Mouse (Mus musculus): ENCODE results near the gene Atxn1. TPM values are rescaled to one million over a fixed set of nuclear protein-coding genes. Genes with fewer than 3 reads are reported as not detected.

Atxn1 gene
- total and polyA plus RNA-seq, 3 experiments = 8.0 to 13.1 (median 9.7) TPM

DNA sequence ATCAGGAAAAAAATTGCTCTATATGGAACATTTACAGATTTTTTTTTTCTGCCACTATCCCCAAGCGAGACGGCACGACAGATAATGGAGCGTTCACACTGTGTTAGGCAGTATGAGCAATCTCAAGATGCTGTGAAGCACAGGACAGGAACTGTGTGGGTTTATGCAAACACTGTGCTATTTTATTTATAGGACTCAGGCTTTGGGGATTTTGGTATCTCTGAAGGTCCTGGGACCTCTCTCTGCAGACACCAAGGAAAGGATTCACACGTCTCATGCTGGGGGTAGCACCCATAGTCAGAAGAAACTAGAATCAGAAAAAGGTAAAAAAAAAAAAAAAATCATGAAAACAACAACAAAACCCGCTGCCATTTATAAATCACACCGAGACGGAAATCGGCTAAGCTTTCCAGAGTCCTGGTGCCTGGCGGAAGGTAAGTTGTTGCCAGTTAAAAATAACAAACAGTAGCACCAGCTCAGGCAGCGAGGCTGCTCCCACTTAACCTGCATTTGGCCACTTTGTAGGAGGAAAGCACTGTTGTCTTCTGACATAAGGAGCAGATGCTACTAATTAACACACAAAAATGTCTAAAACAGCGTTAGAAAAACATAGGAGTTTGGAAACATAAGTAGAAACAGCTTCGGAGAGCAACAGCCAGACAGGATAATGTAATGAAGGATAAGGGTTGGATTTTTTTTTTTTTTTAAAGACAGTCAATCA, 102.8 kb downstream of the Atxn1 start (continued):
- TF ChIP-seq E2F4 (IDR thresholded peaks at IDR 0.05; ENCODE audit: insufficient replicate concordance, low read depth, low read length) (0 out of 2 replicates have a peak, but pooled peaks have one; percentile 50), SIN3A (IDR thresholded peaks at IDR 0.05; ENCODE audit: low read length) (peak; percentile 41; the same call in 1 of the 2 replicates), GABPA (IDR thresholded peaks at IDR 0.05; ENCODE audit: insufficient replicate concordance, low read depth, low read length) (no peak), BHLHE40 (IDR thresholded peaks at IDR 0.05; ENCODE audit: low read depth, low read length) (peak; percentile 91), KAT2A (IDR thresholded peaks at IDR 0.05; ENCODE audit: insufficient replicate concordance, low read length) (0 out of 2 replicates have a peak, but pooled peaks have one; percentile 32), MXI1 (IDR thresholded peaks at IDR 0.05; ENCODE audit: low read depth, low read length) (peak; percentile 32; the same call in 1 of the 2 replicates), CHD1 (IDR thresholded peaks at IDR 0.05; ENCODE audit: low read depth, low read length) (peak; percentile 73), HCFC1 (IDR thresholded peaks at IDR 0.05; ENCODE audit: low read depth, low read length) (no peak; the same call in 1 of the 2 replicates), EP300 (IDR thresholded peaks at IDR 0.05; ENCODE audit: low read length) (peak; percentile 91), CHD2 (IDR thresholded peaks at IDR 0.05; ENCODE audit: low read length) (peak; percentile 50)

GRCm38 (mm10) chr13:45861098-45861580, 103.7 kb downstream of the Atxn1 start:
- H3K27me3 ChIP-seq (replicated peaks) = no peaks in the 10 kb centered on the region
- TF ChIP-seq HCFC1 (IDR thresholded peaks at IDR 0.05; ENCODE audit: low read depth, low read length) (no peak), ELF1 (IDR thresholded peaks at IDR 0.05; ENCODE audit: low read depth, low read length) (no peak), NRF1 (IDR thresholded peaks at IDR 0.05; ENCODE audit: low read depth, low read length) (no peak), JUND (conservative IDR thresholded peaks at IDR 0.05; ENCODE audit: low read depth, low read length) (no peak), ETS1 (conservative IDR thresholded peaks at IDR 0.05; ENCODE audit: low read depth, low read length) (no peak), GABPA (IDR thresholded peaks at IDR 0.05; ENCODE audit: insufficient replicate concordance, low read depth, low read length) (no peak), KAT2A (IDR thresholded peaks at IDR 0.05; ENCODE audit: insufficient replicate concordance, low read length) (no peak), ZC3H11A (IDR thresholded peaks at IDR 0.05; ENCODE audit: low read depth, low read length) (no peak)
- H3K27ac ChIP-seq (ENCODE audit: insufficient read depth, low read depth) = peak overlapping the region; percentile 88
- H3K9me3 ChIP-seq (replicated peaks; ENCODE audit: low read length) = no peaks in the 10 kb centered on the region
- DNase-seq (ENCODE audit: extremely low read depth) = no peak
- peaks cover 40 to 95% of the 10 kb centered on the region in 2 experiments for H3K4me1 ChIP-seq (ENCODE audit: control insufficient read depth in 1 of 2, insufficient read depth in 2 of 2)
- in situ Hi-C loops (cut with MboI; ENCODE audit: low pct_ligation_motif_present, low pct_unique_long_range_greater_than_20kb, low sequenced_read_pairs) (loop anchor here (10.0 kb wide), 1 partner anchor 104 kb away; the partner anchor contains the start of gene Atxn1), dilution Hi-C loops (cut with MboI; ENCODE audit: extremely low pct_ligation_motif_present, extremely low pct_unique_long_range_greater_than_20kb, low sequenced_read_pairs) (no loop called here)
- H3K4me2 ChIP-seq (ENCODE audit: insufficient read depth, low read depth, poor library complexity, severe bottlenecking) = peak overlapping the region; percentile 62
- H3K36me3 ChIP-seq (replicated peaks in 1 of 2; ENCODE audit: control insufficient read depth in 1 of 2, insufficient read depth in 1 of 2, low read length in 1 of 2) = peaks cover 14 to 62% of the 10 kb centered on the region in 2 experiments
- no peak overlapping the region for H3K4me3 ChIP-seq (replicated peaks in 1 of 3; ENCODE audit: low read depth in 2 of 3, low read length in 2 of 3, poor library complexity in 1 of 3)
- peak overlapping the region; percentile 8 for H3K9ac ChIP-seq (ENCODE audit: insufficient read depth, low read depth)
- peaks cover 77% of the 10 kb centered on the region for H3K79me2 ChIP-seq (replicated peaks; ENCODE audit: control insufficient read depth, extremely low read depth, insufficient read depth, poor library complexity, severe bottlenecking)
